Mouse (Mus musculus): Measurements from ENCODE around the gene Skil.

DNA sequence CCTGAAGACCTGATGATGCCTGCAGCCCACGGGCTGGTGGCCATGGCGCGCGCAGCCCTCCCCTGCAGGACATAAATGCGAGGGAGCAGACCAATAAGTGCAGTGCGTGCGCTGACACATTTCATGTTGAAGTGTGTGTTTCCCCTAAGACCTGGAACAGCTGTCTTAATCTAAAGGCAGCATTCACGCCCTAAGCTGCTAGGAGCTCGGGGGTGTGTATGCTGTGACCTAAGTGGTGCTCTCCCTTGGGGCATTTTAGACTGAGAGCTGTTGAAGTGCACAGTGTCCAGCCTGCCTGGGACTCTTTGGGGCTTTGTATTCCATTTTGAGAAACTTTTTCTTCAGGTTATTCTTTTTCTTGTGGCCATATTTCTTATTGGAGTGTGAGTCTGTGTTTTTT is 43.1 kb upstream of the Skil start:
- TF ChIP-seq CTCF (IDR thresholded peaks at IDR 0.05; ENCODE audit: low read depth, low read length) = no peak
- TF ChIP-seq POLR2A (IDR thresholded peaks at IDR 0.05; ENCODE audit: extremely low read depth, insufficient read depth, low read length) = no peak

Data from liver, adult 2 months (tissue).